Mouse (Mus musculus): ENCODE data around the gene Lztfl1.
"Not testable (repeated sequence)": the region's sequence is repeated elsewhere in the genome, so short reads cannot be mapped to it uniquely, and the experiment has no call there.

Lztfl1 gene

DNA sequence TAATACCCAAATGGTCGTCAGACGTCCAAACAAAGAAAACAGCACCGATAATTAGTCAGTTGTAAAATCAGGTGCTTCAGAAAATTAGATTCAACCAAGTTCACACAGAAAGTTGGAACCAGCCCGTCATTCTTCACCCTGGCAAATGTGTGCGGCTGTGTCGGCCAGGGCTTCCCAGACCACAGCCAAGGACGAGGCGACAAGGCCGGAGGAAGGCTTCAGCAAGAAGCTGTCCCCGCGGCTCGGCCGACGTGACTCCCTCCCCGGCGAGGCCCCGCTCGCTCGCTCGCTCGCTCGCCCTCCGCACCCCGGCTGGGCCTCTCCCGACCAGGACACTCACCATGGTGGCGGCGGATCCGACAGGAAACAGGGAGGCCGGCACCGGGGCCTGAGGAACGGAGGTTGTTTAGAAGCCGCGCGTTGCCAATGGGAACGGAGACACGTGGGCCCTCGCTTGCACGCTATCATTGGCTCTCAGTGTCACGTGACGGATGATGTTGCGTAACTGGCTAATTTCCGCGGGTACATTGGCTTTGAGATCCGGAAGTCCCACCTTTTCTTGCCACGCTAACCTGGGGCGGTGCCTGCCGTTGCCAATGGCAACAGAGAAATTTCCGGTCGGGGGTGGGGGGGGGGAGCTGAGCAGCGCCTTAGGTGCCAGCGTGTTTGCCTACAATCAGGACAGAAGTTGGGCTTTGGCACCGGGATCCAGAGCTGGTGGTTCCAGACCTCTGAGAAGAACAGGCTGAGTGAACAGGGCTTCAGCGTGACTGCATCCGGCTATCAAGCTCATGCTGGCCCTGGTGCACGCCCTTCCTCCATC is at the start of gene Lztfl1:
Gene Lztfl1 (minus strand): TSS at position 512 of the 823 bp plus-strand sequence.
- peak; percentile 89 to 94 for DNase-seq

DNA sequence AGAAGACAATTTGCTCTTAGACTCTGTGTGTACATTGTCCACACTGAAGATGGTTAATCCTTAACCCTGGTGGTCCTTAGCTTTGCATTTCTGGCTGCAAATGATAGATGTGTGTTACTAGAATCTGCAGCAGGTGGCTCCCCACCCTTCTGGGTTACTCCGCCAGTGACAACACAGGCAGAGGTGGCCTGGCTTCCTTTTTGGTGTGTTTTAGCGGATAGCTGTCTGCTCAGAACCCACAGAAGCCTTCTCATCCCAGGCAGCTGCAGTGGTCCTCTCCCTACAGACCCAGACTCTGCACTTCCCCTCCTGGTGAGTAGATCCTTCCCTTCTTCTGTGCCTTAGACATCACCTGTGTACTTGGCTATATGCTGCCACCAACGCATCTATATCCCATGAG is 49.5 kb upstream of the Lztfl1 start:
- peak; percentile 64 to 74 for DNase-seq

DNA sequence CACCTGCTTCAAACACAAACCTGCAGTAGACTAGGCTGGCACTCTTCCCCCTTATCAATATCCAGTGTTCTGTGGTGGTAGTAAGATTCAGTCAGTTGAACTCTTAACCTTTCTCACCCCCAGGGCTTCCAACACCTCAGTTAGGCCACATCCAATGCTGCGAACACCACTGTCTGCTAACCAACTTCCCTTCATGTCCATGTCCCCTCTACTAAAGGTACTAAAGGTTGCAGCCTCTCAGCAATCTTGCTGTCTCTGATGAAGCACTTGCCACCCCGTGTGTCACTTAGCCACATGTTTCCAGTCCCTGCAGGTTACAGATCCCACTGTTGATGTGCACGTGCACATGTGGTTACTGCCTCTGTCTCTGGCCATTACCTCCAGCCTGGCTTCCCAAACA is 46.3 kb upstream of the Lztfl1 start:
- DNase-seq = peak in 1 of 2 experiments; percentile 47

DNA sequence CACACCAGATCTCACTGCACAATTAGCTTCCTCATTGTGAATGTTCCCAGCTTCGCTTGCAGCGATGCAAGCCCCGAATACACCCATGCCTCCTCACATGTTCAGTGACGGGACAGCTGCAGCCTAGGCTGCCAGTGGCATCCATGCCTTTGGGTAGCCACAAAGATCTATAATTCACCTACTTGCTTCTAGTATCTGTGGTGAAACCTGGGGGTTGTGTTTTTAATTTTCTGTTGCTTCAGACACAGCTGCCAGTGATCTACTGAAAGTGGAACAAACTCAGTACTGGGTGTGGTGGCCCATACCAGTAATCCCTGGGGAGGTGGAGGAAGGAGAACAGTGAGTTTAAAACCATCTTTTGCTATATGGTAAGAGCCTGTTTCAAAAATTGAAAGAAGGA is 45.4 kb upstream of the Lztfl1 start:
- DNase-seq = no peak

DNA sequence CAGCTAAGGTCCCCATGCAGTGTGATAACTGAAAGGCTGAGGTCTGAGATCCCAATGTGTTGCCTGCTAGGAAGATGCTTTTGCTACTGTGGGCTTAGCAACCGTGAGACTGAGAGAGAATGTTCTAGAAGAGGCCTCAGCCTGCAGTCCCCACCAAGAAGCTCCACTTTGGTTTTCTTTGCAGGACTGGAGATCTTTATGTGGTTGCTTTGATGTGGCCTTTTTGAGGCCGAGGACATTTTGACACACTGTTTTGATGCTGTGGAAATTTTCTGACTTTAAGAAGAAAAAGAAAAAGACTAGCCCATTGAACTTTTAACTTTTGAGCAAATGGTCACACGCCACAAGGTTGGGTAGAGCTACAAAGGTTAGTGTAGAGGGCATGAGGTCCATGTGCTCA is 43.3 kb upstream of the Lztfl1 start:
- no peak for DNase-seq

DNA sequence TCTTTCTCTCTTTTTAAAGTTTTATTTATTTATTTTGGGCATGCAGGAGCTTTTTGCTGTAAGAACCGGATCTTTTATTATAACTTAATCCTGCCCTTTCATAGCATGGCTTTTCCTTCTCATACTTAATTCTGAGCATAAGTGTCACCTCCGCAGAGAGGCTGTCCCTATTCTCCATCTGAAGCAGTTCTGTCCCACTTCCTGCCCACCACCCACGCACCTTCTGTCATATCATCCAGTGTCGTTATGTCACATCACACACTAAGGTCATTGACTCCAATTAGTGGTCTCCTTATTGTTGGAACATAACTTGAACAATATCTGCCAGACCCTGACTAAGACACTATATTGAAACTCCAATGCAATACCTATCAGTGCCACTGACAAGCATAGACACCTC is 41.1 kb upstream of the Lztfl1 start:
- peak in 1 of 2 experiments; percentile 66 for DNase-seq

DNA sequence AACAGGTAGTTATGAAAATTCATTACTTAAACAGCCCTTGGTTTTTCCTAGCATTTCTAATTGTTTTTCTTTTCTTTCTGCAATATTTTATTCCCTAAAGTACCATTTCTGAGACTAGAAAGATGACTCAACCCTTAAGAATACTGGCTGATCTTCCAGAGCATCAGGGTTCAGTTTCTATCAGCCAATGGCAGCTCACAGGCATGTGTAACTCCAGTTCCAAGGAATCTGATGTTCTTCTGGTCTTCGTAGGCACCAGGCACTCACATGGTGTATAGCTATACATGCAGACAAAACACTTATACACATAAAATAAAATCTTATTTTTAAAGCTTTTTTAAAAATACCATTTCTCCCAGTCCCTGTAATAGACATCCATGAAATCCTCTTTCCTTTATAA is 40.7 kb upstream of the Lztfl1 start:
- no peak for DNase-seq

DNA sequence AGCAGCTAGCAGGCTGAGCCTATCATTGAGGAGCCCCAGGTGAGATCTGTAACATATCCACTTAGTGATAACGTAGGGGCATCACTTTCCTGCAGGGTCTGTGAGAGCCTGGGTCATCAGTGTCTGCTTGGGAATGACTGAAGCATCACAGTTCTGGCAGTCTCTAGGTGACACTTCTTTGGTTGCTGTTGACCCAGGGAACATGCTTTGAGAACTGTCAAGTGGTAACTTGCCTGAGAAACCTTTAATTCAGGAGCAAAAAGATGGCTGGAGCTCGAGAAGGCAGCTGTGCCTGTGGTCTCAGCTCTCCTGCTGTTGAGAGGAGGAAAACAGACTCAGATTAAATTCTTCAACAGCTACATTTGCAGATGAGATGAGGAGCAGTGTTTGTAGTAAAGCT is 39.8 kb upstream of the Lztfl1 start:
- DNase-seq = peak in 1 of 2 experiments; percentile 32

DNA sequence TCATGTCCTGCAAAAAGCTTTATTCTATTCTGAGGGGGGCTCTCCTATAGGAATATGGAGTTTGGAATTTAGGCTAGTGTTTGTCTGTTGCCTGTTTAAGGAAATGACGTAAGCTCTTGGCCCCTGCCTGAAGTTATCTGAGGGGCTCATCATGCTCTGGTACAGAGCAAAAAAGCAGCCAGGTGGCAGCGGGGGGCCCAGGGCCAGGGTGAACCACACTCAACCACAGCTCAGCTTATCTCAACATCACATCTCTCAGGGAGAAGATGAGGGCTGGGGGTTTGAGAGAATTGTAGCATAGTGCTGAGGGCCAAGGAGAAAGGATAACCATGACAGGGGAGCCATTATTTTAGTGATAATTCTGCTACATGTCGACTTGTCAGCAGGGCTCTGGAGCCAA is 39.3 kb upstream of the Lztfl1 start:
- peak; percentile 89 to 93 for DNase-seq

DNA sequence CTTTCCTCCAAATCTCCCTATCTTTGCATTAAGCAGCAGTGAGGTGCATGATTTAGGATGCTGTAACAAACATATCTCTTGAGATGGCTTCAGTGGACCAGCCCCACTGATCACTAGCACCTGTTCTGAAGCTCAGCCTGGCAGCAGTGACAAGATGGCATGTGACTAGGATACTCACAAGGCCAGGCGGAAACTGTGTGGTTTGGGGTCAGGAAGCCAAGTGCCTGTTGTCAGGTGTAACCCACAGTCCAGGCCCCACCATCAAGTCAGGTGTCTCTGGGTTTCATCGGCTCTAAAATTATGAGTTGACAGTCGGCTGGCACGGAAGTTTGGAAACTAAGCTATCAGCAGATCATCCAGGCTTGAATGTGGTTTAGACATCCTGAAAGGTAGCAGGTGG is 36.8 kb upstream of the Lztfl1 start:
- DNase-seq = peak; percentile 88 to 95

DNA sequence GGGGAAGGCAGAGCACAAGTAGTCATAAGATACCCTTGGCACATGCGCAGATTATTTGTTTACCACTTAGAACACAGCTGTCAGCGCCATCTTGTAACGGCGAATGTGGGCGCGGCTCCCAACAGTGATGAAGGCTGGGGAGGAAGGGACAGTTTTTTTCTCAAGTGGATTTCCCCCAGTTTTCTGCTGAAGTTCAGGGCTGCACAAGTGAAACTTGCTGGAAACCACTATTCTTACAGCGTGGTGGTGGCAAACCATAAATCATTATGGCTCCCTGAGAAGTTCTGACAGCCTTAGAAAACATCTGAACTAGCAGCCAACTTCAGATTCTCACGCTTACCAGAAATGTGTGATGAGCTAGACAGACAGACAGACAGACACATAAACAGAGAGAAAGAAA is 32.2 kb upstream of the Lztfl1 start:
- not testable (repeated sequence) for DNase-seq

DNA sequence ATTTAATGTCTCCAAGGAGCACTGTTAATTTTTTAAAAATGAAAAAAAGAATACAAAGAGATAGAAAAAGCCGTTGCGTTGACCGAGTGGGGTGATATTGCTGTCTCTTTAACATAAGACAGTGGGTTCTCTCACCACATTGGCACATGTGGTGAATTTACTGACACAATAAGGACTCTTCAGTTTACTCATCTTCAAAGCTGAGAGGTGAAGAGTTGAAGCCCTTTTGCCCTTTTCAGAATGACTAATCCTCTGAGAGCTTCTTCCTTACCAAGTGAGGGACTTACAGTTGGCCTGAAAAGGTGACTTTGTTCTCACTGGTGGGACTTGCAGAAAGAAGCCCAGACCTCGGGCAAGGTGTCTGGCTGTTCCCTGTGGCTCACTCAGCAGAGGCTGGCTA is 23.3 kb upstream of the Lztfl1 start:
- no peak for DNase-seq

DNA sequence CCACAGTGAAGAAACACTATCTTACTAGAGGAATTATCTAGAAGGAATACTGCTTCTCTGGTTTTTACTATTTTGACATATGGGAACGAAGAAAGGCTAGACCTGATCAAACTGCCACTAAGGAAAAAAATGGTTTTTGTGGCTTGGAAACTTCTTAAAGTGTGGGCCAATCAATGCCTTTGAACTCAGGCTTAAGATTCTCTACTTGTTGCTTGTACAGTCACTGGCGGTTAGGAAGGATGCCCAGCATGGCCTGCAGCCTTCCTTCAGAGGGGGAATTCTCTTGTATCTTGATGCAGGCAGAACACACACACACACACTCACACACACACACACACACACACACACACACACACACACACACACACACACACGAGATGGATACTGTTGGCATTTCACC is 16.6 kb upstream of the Lztfl1 start:
- DNase-seq = no peak

DNA sequence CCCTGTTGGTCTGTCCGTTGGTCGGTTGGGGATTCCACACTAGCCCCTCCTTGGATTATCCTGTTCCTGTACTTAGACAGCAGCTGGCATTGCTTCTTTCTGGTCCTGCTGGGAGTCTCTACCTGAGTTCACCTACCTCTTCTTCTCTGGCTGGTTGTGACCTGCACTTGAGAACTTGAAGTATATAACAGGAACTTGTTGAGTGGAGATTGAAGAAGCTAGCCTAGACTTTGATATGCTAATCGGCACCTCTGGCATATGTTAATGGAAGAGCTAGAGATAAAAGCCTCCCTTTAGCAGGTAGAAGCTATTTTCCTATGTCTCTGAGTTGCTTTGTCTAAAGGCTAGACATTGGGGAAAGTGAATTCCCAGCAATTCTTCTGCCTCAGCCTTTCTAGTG is 13.8 kb upstream of the Lztfl1 start:
- no peak for DNase-seq

DNA sequence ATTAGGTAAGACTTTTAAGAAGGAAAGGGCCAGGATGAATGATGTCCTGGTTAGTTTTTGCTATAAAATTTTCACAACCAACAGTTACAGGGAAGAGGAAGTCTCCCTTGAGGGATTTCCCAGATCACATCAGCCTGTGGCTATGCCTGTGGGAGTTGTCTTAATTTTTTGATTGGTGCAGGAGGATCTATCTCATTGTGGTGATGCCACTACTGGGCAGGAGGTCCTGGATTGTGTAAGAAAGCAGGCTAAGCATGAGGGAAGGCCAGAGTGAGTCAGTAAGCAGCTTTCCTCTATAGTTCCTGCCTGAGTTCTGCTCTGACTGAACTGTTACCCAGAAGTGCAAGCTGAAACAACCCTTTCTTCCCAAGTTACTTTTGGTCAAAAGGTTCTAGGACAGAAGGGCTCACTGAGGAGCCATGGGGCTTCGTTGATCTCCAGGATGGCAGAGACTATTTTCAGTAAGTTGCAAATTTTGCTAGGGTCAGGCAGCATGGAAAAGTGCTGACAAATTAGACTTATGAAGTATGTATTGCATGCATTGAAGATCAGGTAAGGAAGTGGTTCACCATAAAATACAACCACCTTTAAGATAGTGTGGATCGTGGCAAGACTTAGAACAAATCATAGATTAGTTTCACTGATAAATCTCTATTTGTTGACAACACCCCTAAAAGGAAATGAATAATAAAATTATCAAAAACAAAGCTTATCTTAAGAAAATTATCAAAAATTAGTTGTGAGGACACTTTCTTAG is 5.4 kb upstream of the Lztfl1 start:
- DNase-seq = no peak

DNA sequence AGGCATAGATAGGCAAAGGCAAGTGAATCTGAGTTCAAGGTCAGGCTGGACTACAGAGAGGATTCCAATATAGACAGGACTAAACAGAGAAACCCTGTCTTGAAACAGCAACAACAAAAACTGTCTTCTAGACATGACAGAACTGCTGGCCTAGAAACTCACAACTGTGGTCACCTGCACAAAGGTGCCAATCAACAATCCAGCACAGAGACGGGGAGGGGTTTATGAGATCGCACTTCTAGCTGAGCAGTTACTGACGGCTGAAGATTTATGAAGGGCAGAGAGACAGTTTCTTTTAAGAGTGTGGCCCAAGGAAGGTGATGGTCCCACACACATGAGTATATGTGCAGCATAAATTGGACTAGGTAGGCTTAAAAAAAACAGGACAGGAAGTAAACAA is 1.2 kb downstream of the Lztfl1 start:
- DNase-seq = no peak

DNA sequence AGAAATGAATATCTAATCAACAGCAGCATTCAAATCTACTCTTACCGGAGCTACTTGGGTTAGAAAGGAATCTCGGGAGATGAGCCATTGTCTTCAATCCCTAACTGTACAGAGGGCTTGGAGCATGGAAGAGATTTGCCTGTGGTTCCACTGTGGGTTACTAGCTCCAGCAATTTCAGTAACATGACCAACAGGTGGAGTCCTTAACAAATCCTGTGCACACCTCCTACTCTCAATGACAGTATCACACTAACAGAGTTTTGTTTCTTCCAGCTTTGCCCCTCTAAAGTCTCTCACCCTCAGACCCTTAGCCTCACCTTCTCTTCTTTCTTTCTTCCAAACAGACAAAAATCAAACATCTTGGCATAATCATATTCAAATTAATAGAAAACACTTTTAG is 4.4 kb downstream of the Lztfl1 start:
- no peak for DNase-seq

DNA sequence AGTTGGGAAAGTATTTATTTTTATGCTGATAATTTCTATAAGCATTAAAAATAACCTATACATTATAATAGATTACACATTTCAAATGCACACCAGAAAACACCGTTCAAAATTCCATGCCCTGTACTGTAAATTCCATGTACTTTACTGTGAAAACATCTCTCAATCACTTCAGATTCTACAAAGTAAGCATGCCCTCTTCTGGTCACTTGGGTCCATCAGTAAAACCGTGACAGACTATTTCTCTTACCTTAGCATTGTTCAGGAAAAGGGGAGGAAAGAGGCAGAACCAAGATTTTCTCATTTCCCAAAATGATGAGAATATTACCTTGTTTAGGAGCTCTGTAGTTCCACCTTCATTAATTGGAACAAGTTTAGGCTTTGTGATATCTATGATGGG is 8.3 kb downstream of the Lztfl1 start:
- no peak for DNase-seq

DNA sequence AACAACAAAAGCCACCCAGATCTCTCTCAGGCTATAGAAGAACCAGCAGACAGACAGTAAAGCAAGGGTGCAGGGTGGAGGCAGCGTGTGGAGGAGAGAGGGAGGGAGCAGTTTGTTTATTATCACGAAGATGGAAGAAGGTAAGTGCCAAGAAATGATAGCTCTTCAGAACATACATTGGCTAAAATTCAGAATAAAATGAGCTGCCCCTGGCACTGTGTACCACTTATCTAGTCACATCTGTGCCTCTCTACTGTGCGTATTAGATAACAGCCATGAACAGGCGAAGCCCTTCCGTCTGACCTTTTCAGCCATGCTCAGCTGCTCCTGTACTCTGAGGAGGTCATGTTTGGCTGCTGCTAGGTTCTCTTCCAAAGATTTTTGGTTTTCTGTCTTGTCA is 15.7 kb downstream of the Lztfl1 start:
- DNase-seq = no peak

DNA sequence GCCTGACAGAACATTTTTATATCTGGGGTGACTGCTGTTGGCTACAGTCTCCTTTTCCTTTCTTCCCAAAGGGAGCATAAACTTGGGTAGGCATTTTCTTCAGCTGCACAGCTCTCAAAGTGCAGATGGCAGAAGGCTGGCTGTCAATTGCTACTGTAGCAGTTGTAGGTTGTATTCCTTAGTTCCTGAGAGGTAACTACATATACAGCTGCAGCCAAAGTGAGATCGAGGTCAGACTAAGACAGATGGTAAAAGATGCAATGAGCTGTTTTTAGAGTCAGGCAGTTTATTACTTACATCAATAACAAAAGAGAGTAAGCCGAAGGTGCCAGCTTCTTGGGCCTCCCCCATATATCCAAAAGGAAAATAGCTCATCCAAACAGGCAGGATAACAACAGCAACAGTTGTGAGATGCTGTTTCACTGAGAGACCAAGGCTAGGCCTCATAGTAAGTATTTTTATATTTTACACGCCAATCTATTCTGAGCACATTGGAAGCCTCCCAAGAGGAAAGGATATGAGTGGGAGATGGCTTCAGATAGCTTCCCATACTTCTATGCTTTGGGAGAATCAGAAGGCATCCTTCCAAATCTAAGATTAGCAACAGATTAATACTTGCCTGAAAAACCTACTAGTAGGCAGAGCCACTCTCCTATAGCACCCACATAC is 21.7 kb downstream of the Lztfl1 start:
- no peak for DNase-seq

DNA sequence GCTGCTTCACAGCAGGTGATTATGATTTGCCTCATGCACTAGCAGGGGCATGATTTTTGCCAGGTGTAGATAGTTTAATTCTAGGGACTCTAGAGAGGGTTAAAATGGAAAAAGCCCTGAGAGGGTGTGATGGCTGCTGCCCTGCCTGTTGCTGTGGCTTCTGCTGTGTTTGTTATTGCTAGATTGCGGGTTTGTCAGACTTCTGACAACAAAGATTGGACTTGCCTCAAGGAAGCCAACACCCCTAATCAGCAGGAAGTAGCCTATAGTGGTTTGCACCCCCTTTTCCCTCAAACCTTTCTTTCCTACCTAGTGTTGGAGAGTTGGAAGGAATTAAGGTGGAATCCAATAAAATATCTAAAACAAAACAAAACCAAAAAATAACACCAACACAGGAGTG is 29.3 kb downstream of the Lztfl1 start:
- DNase-seq = no peak

DNA sequence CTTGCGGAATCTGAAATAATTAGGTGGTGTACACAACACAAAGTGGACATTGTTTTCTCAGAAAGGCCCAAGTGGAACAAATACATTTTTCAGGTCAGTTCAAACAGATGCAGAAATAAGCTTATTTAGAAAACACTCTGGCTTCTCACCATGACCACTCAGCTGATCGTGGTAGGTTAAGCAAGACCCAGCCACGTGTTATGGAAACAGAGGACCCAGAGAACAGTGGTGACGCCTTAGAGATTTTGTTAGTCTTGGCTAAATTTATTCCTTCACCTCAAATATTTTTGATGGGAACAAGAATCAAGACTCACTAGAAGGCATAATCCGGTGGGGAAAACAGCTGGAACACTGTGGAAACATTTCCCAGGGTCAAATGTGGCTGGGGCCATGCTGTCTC is 31.3 kb downstream of the Lztfl1 start:
- no peak for DNase-seq

DNA sequence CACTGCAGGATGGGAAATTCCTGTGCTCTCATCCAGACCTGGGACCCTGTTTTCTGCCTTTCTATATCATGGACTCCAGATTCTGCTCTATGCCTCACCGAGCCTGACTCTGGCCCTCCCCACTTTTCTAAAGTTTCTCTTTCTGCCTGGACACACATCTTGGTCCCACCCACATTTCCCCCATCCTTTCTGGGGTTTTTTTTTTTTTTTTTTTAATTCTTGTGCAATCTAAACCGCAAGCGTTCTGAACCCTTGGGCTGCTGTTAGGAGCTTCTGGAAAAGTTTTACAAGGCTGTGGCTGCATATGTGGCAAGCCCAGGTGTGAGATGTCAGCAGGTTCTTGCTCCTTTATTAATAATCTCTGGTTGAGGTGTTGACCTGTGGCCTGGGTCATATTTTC is 33.8 kb downstream of the Lztfl1 start:
- DNase-seq = no peak

DNA sequence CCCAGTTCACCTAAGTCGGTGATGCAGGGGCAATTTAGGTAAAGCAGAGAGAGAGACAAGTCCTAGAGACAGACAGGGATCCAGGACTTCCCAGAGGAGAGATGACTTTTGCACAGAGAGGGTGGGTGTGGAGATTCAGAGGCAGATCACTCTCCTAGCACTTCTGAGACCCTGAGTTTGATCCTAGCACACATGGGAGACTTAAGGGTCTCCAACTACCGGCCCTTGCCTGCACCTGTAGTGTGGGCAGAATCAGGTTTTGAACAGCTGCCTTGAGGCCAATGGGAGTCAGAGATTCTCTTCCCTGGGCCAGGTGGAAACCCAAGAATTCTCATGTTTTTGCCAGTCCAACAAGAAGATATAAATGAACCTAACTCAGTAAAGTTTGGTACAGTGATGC is 38.3 kb downstream of the Lztfl1 start:
- DNase-seq = no peak

Data from thymus, adult 18-20 months (tissue).